Mouse (Mus musculus) MEL-GATA-1-ER (cell line): ENCODE measurements around the gene Mta3.
A peak's percentile ranks its signal among the peaks of the same experiment; 100 is the strongest.

Experiments used
- DNase-seq: peaks from one replicate; pipeline ENCODE4 v3.0.0-alpha.2; 2012; ENCODE audit warnings: low read depth; ENCODE audit errors: extremely low read depth

Gene Mta3

GRCm38 (mm10) chr17:83706116-83706593 lies at the start of gene Mta3:
Mta3 (plus strand) TSS chr17:83706163.
- DNase-seq = no peak

GRCm38 (mm10) chr17:83657375-83657774 lies 48.6 kb upstream of the Mta3 start:
- DNase-seq = no peak

GRCm38 (mm10) chr17:83658943-83659342 lies 47.0 kb upstream of the Mta3 start:
- DNase-seq = peak; percentile 29

- DNase-seq = no peak
Observed at GRCm38 (mm10) chr17:83664761-83665160, 41.2 kb upstream of the Mta3 start.

- peak; percentile 53 for DNase-seq
Observed at GRCm38 (mm10) chr17:83666597-83667287, 39.2 kb upstream of the Mta3 start.

GRCm38 (mm10) chr17:83667934-83668690 lies 37.9 kb upstream of the Mta3 start:
- no peak for DNase-seq

- no peak for DNase-seq
Observed at GRCm38 (mm10) chr17:83672685-83673084, 33.3 kb upstream of the Mta3 start.

GRCm38 (mm10) chr17:83677370-83677769 lies 28.6 kb upstream of the Mta3 start:
- no peak for DNase-seq

GRCm38 (mm10) chr17:83681977-83682376 lies 24.0 kb upstream of the Mta3 start:
- no peak for DNase-seq

GRCm38 (mm10) chr17:83684475-83684874 lies 21.5 kb upstream of the Mta3 start:
- DNase-seq = no peak

GRCm38 (mm10) chr17:83690418-83690817 lies 15.5 kb upstream of the Mta3 start:
- no peak for DNase-seq

- DNase-seq = no peak
Observed at GRCm38 (mm10) chr17:83691379-83691778, 14.6 kb upstream of the Mta3 start.

GRCm38 (mm10) chr17:83693941-83694340 lies 12.0 kb upstream of the Mta3 start:
- no peak for DNase-seq

- peak; percentile 70 for DNase-seq
Observed at GRCm38 (mm10) chr17:83695785-83696184, 10.2 kb upstream of the Mta3 start.

- DNase-seq = peak; percentile 81
Observed at GRCm38 (mm10) chr17:83699062-83699724, 6.8 kb upstream of the Mta3 start.

- no peak for DNase-seq
Observed at GRCm38 (mm10) chr17:83700125-83700524, 5.8 kb upstream of the Mta3 start.

GRCm38 (mm10) chr17:83704469-83704868 lies 1.5 kb upstream of the Mta3 start:
- DNase-seq = no peak

- no peak for DNase-seq
Observed at GRCm38 (mm10) chr17:83705352-83706115, 429 bp upstream of the Mta3 start.

- no peak for DNase-seq
Observed at GRCm38 (mm10) chr17:83706594-83707126, 697 bp downstream of the Mta3 start.

- no peak for DNase-seq
Observed at GRCm38 (mm10) chr17:83707372-83707771, 1.4 kb downstream of the Mta3 start.

GRCm38 (mm10) chr17:83707846-83708245 lies 1.9 kb downstream of the Mta3 start:
- no peak for DNase-seq
